Mouse (Mus musculus) stomach, postnatal 0 days (tissue): ENCODE data around the gene Slfn14.

ENCODE experiments used
- CTCF ChIP-seq: IDR thresholded peaks from 2 replicates; pipeline ENCODE4 v1.5.1; 2016; ENCODE audit warnings: antibody characterized with exemption, low read depth, mild to moderate bottlenecking, moderate library complexity
- EP300 ChIP-seq: optimal IDR thresholded peaks from 2 replicates; pipeline ENCODE3; 2016; ENCODE audit warnings: antibody characterized with exemption

- TF ChIP-seq CTCF: no peak
- TF ChIP-seq EP300: no peak
Observed at GRCm38 (mm10) chr11:83293182-83293581, 6.7 kb upstream of the Slfn14 start.
